Mouse (Mus musculus): ENCODE results near the gene Rspo1.
A peak's percentile ranks its signal among the peaks of the same experiment; 100 is the strongest.
"Not testable (repeated sequence)": the region's sequence is repeated elsewhere in the genome, so short reads cannot be mapped to it uniquely, and the experiment has no call there.

The Rspo1 gene

GRCm38 (mm10) chr4:124985671-124986602 is at the start of gene Rspo1:
Gene Rspo1, plus strand, starts transcription at chr4:124986430.
- no peak for DNase-seq (ENCODE audit: low read depth in 1 of 2, low spot score in 2 of 2)

DNA sequence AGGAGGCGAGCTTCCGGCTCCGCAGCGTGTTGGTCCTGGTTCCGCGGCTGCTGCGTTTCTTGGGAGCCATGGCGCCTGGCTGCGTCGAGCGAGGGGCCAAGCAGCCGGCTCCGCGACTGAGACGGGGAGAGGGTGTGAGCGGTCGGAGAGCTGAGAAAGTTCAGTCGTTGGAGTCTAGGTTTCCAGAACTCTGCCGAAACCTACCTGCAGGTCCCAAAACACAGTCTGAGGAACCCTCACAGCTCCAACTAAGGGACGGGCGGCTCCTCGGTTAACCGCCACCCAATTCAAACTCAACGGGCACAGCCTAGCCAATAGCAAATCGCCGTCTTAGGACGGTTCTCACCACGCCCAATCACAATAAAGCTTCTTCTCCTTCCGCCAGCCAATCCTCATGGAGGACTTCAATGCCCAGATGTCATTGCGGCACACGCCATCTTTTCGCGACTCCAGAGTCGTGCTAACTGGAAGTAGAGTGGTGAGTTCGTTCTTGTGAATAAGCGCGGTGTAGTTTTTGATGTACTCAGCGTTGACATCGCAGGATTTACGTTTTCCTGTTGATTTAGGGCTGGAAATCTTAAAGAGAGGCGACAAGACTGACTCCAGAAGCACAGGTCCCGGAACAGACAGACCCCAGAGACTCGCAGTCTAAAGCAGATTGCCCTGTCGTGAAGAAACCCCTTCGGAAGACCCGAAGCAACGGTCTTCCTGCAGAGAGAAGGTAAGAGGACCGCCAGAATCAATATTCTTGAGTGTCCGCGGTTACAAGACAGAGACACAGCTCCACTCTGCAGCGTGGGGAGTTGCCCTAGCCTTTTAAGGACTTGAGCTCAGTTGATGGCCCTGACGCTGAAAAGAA is 49.4 kb upstream of the Rspo1 start, which contains the start of gene 9930104L06Rik:
Gene 9930104L06Rik, plus strand, starts transcription at position 436 of the 859 bp plus-strand sequence.
- peak; percentile 81 to 87 for DNase-seq (ENCODE audit: low read depth in 1 of 2, low spot score in 2 of 2)

DNA sequence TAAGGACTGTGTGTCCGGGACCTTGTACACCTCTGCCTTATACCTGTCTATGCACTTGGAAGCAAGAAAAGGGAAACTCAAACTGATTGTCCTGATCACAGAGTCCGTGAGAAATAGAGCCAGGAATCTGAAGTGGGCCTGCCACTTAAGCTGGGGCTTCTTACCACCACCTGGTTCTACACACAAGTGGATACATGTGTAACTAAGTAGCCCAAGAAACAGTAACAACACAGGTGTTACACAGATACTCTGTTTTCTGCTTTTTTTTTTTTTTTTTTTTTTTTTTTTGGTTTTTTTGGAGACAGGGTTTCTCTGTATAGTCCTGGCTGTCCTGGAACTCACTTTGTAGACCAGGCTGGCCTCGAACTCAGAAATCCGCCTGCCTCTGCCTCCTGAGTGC is 47.0 kb upstream of the Rspo1 start, which contains the start of gene Cdca8:
Gene Cdca8, minus strand, starts transcription at position 101 of the 400 bp plus-strand sequence.
- not testable (repeated sequence) for DNase-seq (ENCODE audit: low read depth in 1 of 2, low spot score in 2 of 2)

GRCm38 (mm10) chr4:124943022-124943421 is 43.2 kb upstream of the Rspo1 start:
- DNase-seq (ENCODE audit: low read depth in 1 of 2, low spot score in 2 of 2), result peak; percentile 24 to 70

DNA sequence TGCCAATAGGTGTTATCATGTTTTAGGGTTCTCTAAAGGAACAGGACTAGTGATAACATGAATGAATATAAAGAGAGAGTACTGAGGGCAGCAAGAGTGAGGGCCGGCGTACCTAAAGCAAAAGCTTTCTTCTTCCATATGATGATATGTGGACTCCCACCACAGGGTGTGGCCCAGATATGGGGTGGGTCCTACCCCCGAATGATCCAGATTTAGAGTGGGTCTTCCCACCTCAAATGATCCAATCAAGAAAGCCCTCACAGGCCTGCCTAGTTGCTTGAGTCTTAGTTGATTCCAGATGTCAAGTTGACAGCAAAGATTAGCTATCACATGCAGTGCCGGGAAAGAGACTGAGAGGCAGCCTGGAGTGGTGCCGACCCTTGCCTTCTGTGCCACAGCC is 42.4 kb upstream of the Rspo1 start:
- DNase-seq (ENCODE audit: low read depth in 1 of 2, low spot score in 2 of 2), result no peak

- DNase-seq (ENCODE audit: low read depth in 1 of 2, low spot score in 2 of 2), result no peak
Observed at GRCm38 (mm10) chr4:124944961-124945360, 41.3 kb upstream of the Rspo1 start.

GRCm38 (mm10) chr4:124949488-124949887 is 36.7 kb upstream of the Rspo1 start:
- DNase-seq (ENCODE audit: low read depth in 1 of 2, low spot score in 2 of 2), result no peak

- DNase-seq (ENCODE audit: low read depth in 1 of 2, low spot score in 2 of 2), result no peak
Observed at GRCm38 (mm10) chr4:124950181-124951035, 35.8 kb upstream of the Rspo1 start.

- no peak for DNase-seq (ENCODE audit: low read depth in 1 of 2, low spot score in 2 of 2)
Observed at GRCm38 (mm10) chr4:124951036-124951433, 35.2 kb upstream of the Rspo1 start.

- no peak for DNase-seq (ENCODE audit: low read depth in 1 of 2, low spot score in 2 of 2)
Observed at GRCm38 (mm10) chr4:124953546-124953945, 32.7 kb upstream of the Rspo1 start.

DNA sequence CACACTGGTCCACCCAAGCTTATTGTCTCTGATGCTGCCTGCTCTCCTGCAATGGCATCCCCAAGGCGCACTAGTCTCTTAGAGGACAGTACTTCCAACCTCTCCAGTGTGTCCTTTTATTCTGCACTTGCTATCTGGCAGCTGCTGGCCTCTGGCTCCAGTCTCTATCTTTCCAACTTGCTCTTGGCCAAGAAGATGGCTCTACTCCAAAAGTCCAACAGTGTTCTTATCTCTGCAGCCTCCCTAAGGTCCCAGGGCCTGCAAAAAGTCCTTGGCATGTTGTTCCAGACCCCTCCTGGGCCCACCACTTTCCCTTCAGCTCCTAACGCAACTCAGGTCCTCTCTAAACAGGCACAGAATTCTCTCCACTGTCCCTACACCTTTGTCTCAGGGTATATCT is 28.9 kb upstream of the Rspo1 start:
- no peak for DNase-seq (ENCODE audit: low read depth in 1 of 2, low spot score in 2 of 2)

DNA sequence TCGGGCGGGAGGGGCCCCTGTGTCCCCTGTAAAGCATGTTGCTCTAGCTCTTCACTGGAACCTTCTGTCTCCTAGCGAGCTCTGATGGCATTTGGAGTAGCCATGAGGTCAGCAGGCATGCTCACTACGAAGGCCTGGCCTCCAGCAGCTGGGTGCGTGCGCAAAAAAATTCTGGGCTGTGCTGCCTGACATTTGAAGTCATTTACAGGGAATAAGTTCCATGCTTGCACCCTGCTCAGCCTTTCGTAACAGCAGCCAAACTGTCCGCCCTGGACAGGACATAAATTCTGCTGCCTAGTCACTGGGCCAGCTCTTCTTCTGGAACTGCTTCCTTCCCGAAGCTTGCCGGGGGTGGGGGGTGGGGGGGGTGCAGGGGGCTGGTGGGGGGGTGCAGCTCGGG is 27.2 kb upstream of the Rspo1 start:
- no peak for DNase-seq (ENCODE audit: low read depth in 1 of 2, low spot score in 2 of 2)

GRCm38 (mm10) chr4:124960940-124961339 is 25.3 kb upstream of the Rspo1 start:
- no peak for DNase-seq (ENCODE audit: low read depth in 1 of 2, low spot score in 2 of 2)

GRCm38 (mm10) chr4:124962576-124962975 is 23.7 kb upstream of the Rspo1 start:
- no peak for DNase-seq (ENCODE audit: low read depth in 1 of 2, low spot score in 2 of 2)

- DNase-seq (ENCODE audit: low read depth in 1 of 2, low spot score in 2 of 2), result no peak
Observed at GRCm38 (mm10) chr4:124964912-124965599, 21.2 kb upstream of the Rspo1 start.

DNA sequence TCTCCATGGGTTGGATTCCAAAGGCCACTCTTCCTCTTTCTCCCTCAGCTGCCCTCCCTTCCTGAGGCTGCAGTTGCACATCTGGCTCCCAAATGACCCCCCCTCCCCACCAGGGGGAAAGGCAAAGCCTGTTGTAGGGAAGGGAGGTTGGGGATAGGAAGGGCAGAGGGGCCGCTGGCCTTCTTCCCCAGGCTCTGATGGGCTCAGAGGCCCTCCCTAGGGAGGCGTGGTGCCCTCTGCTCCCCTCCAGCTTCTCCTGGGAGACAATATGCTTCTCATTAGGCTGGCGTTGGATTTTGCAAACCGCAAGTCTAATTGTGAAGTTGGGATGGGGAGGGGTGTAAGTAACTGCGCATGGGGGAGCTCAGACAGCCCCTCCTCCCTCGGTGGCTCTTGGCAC is 17.5 kb upstream of the Rspo1 start:
- DNase-seq (ENCODE audit: low read depth in 1 of 2, low spot score in 2 of 2), result no peak

- no peak for DNase-seq (ENCODE audit: low read depth in 1 of 2, low spot score in 2 of 2)
Observed at GRCm38 (mm10) chr4:124969219-124969848, 16.9 kb upstream of the Rspo1 start.

DNA sequence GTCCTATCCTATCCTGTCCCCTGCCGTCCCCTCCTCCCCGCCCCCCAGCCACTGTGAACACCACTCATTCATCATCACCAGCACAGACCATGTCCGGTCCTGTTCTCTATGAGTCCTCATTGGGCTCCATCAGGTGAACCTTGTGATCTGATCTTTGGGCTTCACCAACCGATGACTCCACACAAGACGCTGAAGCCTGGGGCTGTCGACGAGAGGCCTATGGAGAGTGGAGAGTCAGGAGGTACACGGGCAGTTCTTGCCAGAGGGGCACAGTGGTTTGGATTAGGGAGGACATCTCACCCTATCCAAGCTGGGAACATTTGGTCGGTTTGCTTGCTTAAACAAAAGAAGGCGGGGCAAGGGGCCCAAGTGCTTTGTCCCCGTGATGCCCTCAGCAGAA is 16.0 kb upstream of the Rspo1 start:
- no peak for DNase-seq (ENCODE audit: low read depth in 1 of 2, low spot score in 2 of 2)

DNA sequence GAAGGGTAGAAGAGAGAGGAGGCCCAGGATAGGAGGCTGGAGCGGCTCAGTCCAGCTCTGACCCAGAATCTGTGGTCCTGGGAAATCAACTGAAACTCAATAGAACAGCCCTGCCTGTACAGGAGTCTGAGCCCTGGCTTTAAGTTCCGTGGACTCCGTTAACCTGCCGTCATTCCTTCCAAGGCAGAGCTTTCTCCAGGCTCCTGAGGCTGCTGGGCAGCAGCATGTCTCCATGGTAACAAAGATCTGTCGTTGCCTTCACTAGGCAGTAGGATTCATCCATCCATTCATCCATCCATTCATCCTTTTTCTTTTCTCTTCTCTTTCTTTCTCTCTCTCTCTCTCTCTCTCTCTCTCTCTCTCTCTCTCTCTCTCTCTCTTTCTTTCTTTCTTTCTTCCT is 15.6 kb upstream of the Rspo1 start:
- no peak for DNase-seq (ENCODE audit: low read depth in 1 of 2, low spot score in 2 of 2)

GRCm38 (mm10) chr4:124971094-124971493 is 15.1 kb upstream of the Rspo1 start:
- DNase-seq (ENCODE audit: low read depth in 1 of 2, low spot score in 2 of 2), result no peak

All from monocyte, adult 2 months (primary cell).